Mouse (Mus musculus) neural tube, embryonic 13.5 days (tissue): Measurements from ENCODE around the gene Polr2f. TPM values are rescaled to one million over a fixed set of nuclear protein-coding genes. Genes with fewer than 3 reads are reported as not detected.

ENCODE experiments used
- ATAC-seq: fragments of 200-750 bp; cut with Nextera tagmentation; 2 replicates; pipeline ENCODE4 v1.8.0; 2017; ENCODE audit warnings: low read depth, mild to moderate bottlenecking, moderate TSS enrichment, moderate library complexity
- H3K27ac ChIP-seq: fragments of 300-500 bp; sonication (generic); replicated peaks from 2 replicates; pipeline ENCODE4 v1.5.1; 2015; ENCODE audit warnings: moderate library complexity, mild to moderate bottlenecking, inconsistent platforms
- H3K27me3 ChIP-seq: fragments of 300-500 bp; sonication (generic); 2 replicates; pipeline ENCODE4 v1.6.1; 2015; ENCODE audit warnings: mild to moderate bottlenecking, inconsistent platforms
- H3K36me3 ChIP-seq: fragments of 300-500 bp; sonication (generic); 2 replicates; pipeline ENCODE4 v1.6.1; 2015; ENCODE audit warnings: mild to moderate bottlenecking, inconsistent platforms
- H3K4me1 ChIP-seq: fragments of 300-500 bp; sonication (generic); replicated peaks from 2 replicates; pipeline ENCODE4 v1.6.1; 2015; ENCODE audit warnings: inconsistent platforms
- H3K4me2 ChIP-seq: fragments of 300-500 bp; sonication (generic); 2 replicates; pipeline ENCODE4 v1.6.1; 2015; ENCODE audit warnings: inconsistent platforms, mild to moderate bottlenecking, moderate library complexity
- H3K4me3 ChIP-seq: fragments of 300-500 bp; sonication (generic); 2 replicates; pipeline ENCODE4 v1.5.1; 2015; ENCODE audit warnings: mild to moderate bottlenecking, inconsistent platforms
- H3K9ac ChIP-seq: fragments of 300-500 bp; sonication (generic); 2 replicates; pipeline ENCODE4 v1.6.1; 2015; ENCODE audit warnings: moderate library complexity, mild to moderate bottlenecking, inconsistent platforms
- H3K9me3 ChIP-seq: fragments of 300-500 bp; sonication (generic); 2 replicates; pipeline ENCODE4 v1.6.1; 2016; ENCODE audit warnings: inconsistent platforms
- WGBS: fragments of 180-500 bp; shearing (Covaris S2); methylation state at CpG from one replicate; pipeline ENCODE4 v1.1.7; 2015; 5-methylcytosine and 5-hydroxymethylcytosine counted together
- polyA plus RNA-seq: library from polyadenylated mRNA; unstranded; fragments of >200 nt; fragmentation: Nextera tagmentation; extraction: Ambion mirVana; gene quantifications from 2 replicates; pipeline ENCODE4 v1.2.1, GENCODE M21; 2015

Polr2f gene
- polyA plus RNA-seq, 1 experiment from 2014 or later = 278 TPM

DNA sequence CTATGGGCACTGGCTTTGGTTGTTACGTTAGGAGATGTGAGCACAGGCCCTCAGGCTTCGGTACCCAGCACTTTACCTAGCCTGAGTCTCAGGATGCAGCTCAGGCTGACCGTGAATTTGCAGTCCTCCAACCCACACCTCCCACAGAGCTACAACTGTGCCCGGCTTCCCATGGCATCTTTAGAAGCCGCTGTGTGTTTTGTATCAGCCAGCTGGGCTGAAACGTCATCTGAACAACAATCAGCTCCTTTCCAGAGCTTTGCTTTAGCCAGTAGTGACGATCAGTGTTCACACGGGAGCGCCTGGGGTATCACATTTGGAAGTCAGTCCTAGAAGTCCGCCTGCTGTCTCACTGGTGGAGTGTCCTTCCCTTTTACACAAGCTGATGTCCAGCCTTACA is 37.5 kb upstream of the Polr2f start:
- no peaks in the 10 kb centered on the region for H3K36me3 ChIP-seq
- no peak overlapping the region for H3K27ac ChIP-seq
- 74% methylated on average over 10 of the region's 10 CpGs for WGBS
- peaks cover 10% of the 10 kb centered on the region for H3K4me1 ChIP-seq
- no peaks in the 10 kb centered on the region for H3K9me3 ChIP-seq
- no peaks in the 10 kb centered on the region for H3K27me3 ChIP-seq
- no peak overlapping the region for H3K4me2 ChIP-seq
- no peak overlapping the region for H3K4me3 ChIP-seq
- no peak for ATAC-seq
- H3K9ac ChIP-seq = no peak overlapping the region

GRCm38 (mm10) chr15:79105804-79106203 is 35.0 kb upstream of the Polr2f start:
- ATAC-seq = no peak
- no peak overlapping the region for H3K4me3 ChIP-seq
- no peaks in the 10 kb centered on the region for H3K36me3 ChIP-seq
- no peak overlapping the region for H3K9ac ChIP-seq
- peaks cover 4% of the 10 kb centered on the region; the same call in 1 of the 2 replicates for H3K27me3 ChIP-seq
- 60% methylated on average over 2 of the region's 2 CpGs for WGBS
- no peaks in the 10 kb centered on the region for H3K9me3 ChIP-seq
- peaks cover 23% of the 10 kb centered on the region for H3K4me1 ChIP-seq
- H3K27ac ChIP-seq = no peak overlapping the region
- H3K4me2 ChIP-seq = no peak overlapping the region

DNA sequence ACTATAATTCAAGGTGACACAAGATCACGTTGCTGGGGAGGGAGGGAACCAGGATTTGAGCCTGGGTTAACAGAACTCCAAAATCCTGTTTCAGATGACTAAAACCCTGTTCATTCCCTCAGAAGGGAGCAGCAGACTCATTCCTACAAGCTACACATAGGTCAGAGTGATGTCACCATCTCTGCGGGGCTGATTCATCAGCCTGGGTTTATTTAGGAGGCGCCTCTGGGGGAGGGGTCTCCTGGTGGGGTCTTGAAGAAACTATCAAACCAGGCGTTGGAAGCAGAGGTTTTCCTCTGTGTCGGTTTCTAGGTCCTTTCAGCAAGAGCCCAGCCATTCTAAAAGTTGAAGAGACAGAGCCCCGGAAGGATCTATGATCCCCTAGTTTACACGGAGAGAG is 32.8 kb upstream of the Polr2f start:
- H3K27me3 ChIP-seq = peaks cover 5% of the 10 kb centered on the region; the same call in 1 of the 2 replicates
- peaks cover 36% of the 10 kb centered on the region for H3K4me1 ChIP-seq
- no peaks in the 10 kb centered on the region for H3K9me3 ChIP-seq
- WGBS = 22% methylated on average over 7 of the region's 7 CpGs
- peak overlapping the region; percentile 91 for H3K4me3 ChIP-seq
- peak overlapping the region; percentile 80 for H3K27ac ChIP-seq
- H3K4me2 ChIP-seq = peak overlapping the region; percentile 97
- ATAC-seq = no peak; the same call in 1 of the 2 replicates
- H3K9ac ChIP-seq = peak overlapping the region; percentile 93
- H3K36me3 ChIP-seq = peaks cover 3% of the 10 kb centered on the region

DNA sequence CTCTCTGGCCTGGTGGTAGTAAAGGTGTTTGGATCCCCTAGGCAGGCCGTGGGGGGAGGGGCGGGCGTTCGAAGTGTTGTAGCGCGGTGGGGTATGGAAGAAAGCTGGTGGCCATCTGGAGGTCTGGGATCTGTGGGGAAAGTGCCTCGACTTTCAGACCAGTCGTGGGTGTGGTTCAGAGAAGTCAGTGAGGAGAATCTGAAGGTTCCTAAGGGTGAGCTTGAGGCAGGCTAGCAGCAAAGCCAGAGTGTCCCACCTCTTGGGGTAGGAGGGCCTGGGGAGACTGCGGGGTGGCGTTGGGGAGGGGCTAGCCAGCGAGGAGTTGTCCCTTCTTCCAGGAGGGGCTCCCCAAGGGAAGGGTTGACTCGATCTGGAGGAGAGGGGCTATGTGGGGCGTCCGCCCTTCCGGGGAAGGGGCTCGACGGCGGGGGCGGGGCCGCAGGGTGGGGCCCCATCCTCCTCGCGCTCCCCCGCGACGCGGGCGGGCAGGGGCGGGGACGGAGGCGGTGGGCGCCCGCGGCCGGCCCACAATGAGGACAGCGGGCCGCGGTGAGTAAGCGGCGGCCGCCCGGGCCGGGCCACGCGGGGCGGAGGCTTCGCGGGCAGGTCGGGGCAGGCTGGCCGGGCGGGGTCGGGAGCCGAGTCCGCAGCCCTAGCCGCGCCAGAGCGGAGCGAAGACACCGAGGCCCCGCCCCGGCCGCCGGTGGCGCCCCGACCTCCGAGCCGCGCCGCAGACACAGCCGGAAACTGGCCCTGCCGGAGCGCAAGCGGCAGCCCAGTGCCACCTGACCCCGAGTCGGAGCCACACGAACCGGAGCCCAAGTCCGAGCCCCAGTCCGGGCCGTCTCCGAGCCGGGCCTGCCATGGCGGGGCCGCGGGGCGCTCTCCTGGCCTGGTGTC is 32.1 kb upstream of the Polr2f start, which contains the start of gene Micall1:
TSS of gene Micall1 (plus strand) at position 478 of the 900 bp plus-strand sequence.
- Histone ChIP-seq H3K27me3 (peaks cover 5% of the 10 kb centered on the region; the same call in 1 of the 2 replicates), H3K4me2 (peak within 1 kb of the TSS; percentile 97), H3K9me3 (no peaks in the 10 kb centered on the region), H3K27ac (peak within 1 kb of the TSS; percentile 80), H3K36me3 (peaks cover 7% of the 10 kb centered on the region), H3K4me1 (peaks cover 36% of the 10 kb centered on the region), H3K4me3 (peak within 1 kb of the TSS; percentile 91), H3K9ac (peak within 1 kb of the TSS; percentile 93)
- peak; percentile 75 for ATAC-seq
- WGBS = under 1% methylated on average over 77 of the region's 85 CpGs

DNA sequence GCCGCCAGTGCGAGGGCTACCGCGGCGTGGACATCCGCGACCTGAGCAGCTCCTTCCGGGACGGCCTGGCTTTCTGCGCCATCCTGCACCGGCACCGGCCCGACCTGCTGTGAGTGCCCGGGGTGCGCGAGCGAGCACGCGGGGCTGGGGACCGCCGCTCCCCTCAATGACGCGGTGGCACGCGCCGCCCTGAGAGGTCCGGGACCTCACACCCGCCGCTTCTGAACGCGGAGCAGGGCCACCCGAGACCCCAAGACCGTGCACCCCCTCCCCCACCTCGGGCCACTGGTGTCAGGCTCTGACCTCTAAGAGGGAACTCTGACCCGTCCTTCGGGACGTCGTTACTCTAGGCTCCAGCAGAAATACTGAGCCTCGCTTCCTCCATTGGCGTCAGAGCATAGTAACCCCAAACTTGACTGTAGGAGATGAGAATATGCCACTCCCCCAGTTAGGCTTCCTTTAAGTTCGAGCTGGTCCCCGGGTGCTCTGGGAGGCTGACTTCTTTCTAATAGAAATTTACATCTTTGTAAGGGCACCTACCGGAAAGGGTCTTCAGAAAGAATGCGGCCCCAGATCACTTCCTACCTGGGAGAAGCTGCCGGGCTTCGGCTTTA is 31.4 kb upstream of the Polr2f start:
- Histone ChIP-seq H3K9ac (peak overlapping the region; percentile 93), H3K9me3 (no peaks in the 10 kb centered on the region), H3K4me3 (peak overlapping the region; percentile 91), H3K36me3 (peaks cover 7% of the 10 kb centered on the region), H3K4me2 (peak overlapping the region; percentile 97), H3K27me3 (peaks cover 5% of the 10 kb centered on the region; the same call in 1 of the 2 replicates), H3K27ac (peak overlapping the region; percentile 80), H3K4me1 (peaks cover 36% of the 10 kb centered on the region)
- peak; percentile 60; the same call in 1 of the 2 replicates for ATAC-seq
- WGBS = under 1% methylated on average over 45 of the region's 46 CpGs

GRCm38 (mm10) chr15:79110031-79110430 is 30.8 kb upstream of the Polr2f start:
- H3K4me1 ChIP-seq = peaks cover 36% of the 10 kb centered on the region
- H3K4me3 ChIP-seq = peak overlapping the region; percentile 91
- peaks cover 13% of the 10 kb centered on the region for H3K36me3 ChIP-seq
- no peaks in the 10 kb centered on the region for H3K9me3 ChIP-seq
- peak overlapping the region; percentile 97 for H3K4me2 ChIP-seq
- H3K27ac ChIP-seq = no peak overlapping the region
- ATAC-seq = no peak
- H3K27me3 ChIP-seq = peaks cover 5% of the 10 kb centered on the region; the same call in 1 of the 2 replicates
- peak overlapping the region; percentile 93 for H3K9ac ChIP-seq
- 20% methylated on average over 9 of the region's 9 CpGs for WGBS

- Histone ChIP-seq H3K4me3 (peak overlapping the region; percentile 91), H3K9ac (peak overlapping the region; percentile 93), H3K4me1 (peaks cover 36% of the 10 kb centered on the region), H3K4me2 (peak overlapping the region; percentile 97), H3K27me3 (peaks cover 5% of the 10 kb centered on the region; the same call in 1 of the 2 replicates), H3K36me3 (peaks cover 18% of the 10 kb centered on the region), H3K9me3 (no peaks in the 10 kb centered on the region), H3K27ac (no peak overlapping the region)
- WGBS = 62% methylated on average over 2 of the region's 2 CpGs
- no peak for ATAC-seq
These were observed 30.3 kb upstream of the Polr2f start for GRCm38 (mm10) chr15:79110528-79110927.

DNA sequence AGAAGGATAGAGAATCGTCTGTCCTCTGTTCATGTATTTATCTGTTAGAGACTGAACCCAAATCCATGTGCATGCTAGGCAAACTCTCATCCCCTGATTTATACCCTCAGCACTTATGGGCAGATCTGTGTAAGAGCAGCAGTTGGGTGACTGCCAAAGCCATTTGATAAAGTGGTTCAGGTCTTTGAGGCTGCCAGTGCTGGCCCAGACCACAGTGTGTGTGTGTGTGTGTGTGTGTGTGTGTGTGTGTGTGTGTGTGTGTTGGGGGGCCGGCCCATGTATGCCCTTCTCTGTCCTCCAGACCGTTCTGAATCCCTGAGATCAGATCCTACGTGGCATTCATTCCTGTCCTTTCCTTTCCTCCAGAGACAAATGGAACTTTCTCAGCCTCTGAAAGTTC is 29.0 kb upstream of the Polr2f start:
- 0 out of 2 replicates have a peak overlapping the region, but pooled peaks have one; percentile 97 for H3K4me2 ChIP-seq
- H3K4me3 ChIP-seq = no peak overlapping the region
- 0 out of 2 replicates have a peak overlapping the region, but pooled peaks have one; percentile 93 for H3K9ac ChIP-seq
- ATAC-seq = no peak
- no peaks in the 10 kb centered on the region for H3K9me3 ChIP-seq
- H3K36me3 ChIP-seq = peaks cover 31% of the 10 kb centered on the region
- H3K4me1 ChIP-seq = peaks cover 36% of the 10 kb centered on the region
- H3K27ac ChIP-seq = peak overlapping the region; percentile 28; the same call in 1 of the 2 replicates
- 79% methylated on average over 4 of the region's 4 CpGs for WGBS
- peaks cover 5% of the 10 kb centered on the region; the same call in 1 of the 2 replicates for H3K27me3 ChIP-seq

DNA sequence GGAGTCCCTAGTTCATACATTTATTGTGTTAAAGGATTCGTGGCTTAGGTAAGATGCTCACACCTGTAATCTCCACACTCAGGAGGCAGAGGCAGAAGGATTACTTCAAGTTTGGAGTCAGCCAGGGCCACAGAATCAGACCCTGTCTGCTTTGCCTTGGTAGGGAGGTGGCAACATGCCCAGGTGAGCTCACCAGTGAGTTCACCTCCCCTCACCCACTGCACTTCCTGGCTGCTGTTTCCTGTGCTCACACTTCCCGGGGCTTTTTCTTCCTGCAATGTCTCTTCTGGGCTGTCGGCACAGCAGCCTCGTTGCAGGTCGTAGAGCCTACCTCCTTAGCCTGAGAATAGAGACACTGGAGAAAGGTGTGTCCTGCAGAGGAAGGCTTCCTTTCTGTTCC is 25.5 kb upstream of the Polr2f start:
- Histone ChIP-seq H3K27me3 (peaks cover 5% of the 10 kb centered on the region; the same call in 1 of the 2 replicates), H3K4me1 (peaks cover 18% of the 10 kb centered on the region), H3K36me3 (peaks cover 57% of the 10 kb centered on the region), H3K9me3 (no peaks in the 10 kb centered on the region), H3K27ac (no peak overlapping the region), H3K4me3 (no peak overlapping the region), H3K9ac (no peak overlapping the region), H3K4me2 (no peak overlapping the region)
- 59% methylated on average over 5 of the region's 5 CpGs for WGBS
- no peak for ATAC-seq

DNA sequence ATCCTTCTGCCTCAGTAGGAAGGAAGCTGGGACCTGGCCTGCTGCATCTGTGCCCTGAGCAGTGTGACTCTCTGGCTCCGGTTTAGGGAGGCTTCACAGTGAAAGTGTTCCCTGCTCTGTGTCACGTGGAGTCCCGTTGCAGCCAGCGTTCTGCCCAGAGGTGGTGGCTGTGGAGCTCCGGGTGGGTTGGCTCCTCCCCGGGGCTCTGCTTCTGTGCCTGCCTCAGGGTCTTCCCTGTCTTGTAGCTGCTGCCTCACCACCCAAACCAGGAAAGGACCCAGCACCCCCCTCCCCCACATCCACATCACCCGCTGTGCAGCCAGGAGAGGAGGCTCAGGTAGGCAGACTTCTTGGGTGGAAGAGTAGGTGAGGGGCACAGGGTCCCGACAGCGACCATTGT is 21.3 kb upstream of the Polr2f start:
- Histone ChIP-seq H3K9me3 (no peaks in the 10 kb centered on the region), H3K4me3 (no peak overlapping the region), H3K27me3 (no peaks in the 10 kb centered on the region), H3K27ac (no peak overlapping the region), H3K36me3 (peaks cover 91% of the 10 kb centered on the region), H3K4me2 (no peak overlapping the region), H3K9ac (no peak overlapping the region), H3K4me1 (no peaks in the 10 kb centered on the region; the same call in 1 of the 2 replicates)
- 80% methylated on average over 9 of the region's 9 CpGs for WGBS
- no peak for ATAC-seq

GRCm38 (mm10) chr15:79122119-79122518 is 18.7 kb upstream of the Polr2f start:
- Histone ChIP-seq H3K27ac (no peak overlapping the region), H3K27me3 (no peaks in the 10 kb centered on the region), H3K4me1 (no peaks in the 10 kb centered on the region; the same call in 1 of the 2 replicates), H3K9ac (no peak overlapping the region), H3K9me3 (no peaks in the 10 kb centered on the region), H3K4me3 (no peak overlapping the region), H3K36me3 (peaks cover 89% of the 10 kb centered on the region), H3K4me2 (no peak overlapping the region)
- 33% methylated on average over 4 of the region's 4 CpGs for WGBS
- no peak for ATAC-seq

- ATAC-seq = no peak
- no peak overlapping the region for H3K9ac ChIP-seq
- no peak overlapping the region for H3K4me2 ChIP-seq
- no peak overlapping the region for H3K27ac ChIP-seq
- H3K4me1 ChIP-seq = no peaks in the 10 kb centered on the region; the same call in 1 of the 2 replicates
- WGBS = 81% methylated on average over 13 of the region's 13 CpGs
- no peak overlapping the region for H3K4me3 ChIP-seq
- H3K36me3 ChIP-seq = peaks cover 89% of the 10 kb centered on the region
- no peaks in the 10 kb centered on the region for H3K9me3 ChIP-seq
- no peaks in the 10 kb centered on the region for H3K27me3 ChIP-seq
These were observed 18.3 kb upstream of the Polr2f start for GRCm38 (mm10) chr15:79122546-79122945.
